Mouse (Mus musculus): ENCODE results near the gene Fam83d. TPM values are rescaled to one million over a fixed set of nuclear protein-coding genes. Genes with fewer than 3 reads are reported as not detected.
"Not testable (repeated sequence)": the region's sequence is repeated elsewhere in the genome, so short reads cannot be mapped to it uniquely, and the experiment has no call there.

Gene Fam83d
- polyA plus RNA-seq, 1 experiment from 2014 or later, result 11.0 TPM

- Histone ChIP-seq H3K9ac (no peak overlapping the region), H3K9me3 (no peaks in the 10 kb centered on the region), H3K27me3 (no peaks in the 10 kb centered on the region), H3K4me2 (no peak overlapping the region), H3K4me1 (replicated peaks) (peaks cover 10% of the 10 kb centered on the region), H3K36me3 (no peaks in the 10 kb centered on the region), H3K27ac (no peak overlapping the region), H3K4me3 (no peak overlapping the region)
- WGBS, result 85% methylated on average over 6 of the region's 6 CpGs
- no peak for ATAC-seq (ENCODE audit: low FRiP score)
Measured at GRCm38 (mm10) chr2:158733914-158734313, 34.0 kb upstream of the Fam83d start.

- 84% methylated on average over 7 of the region's 7 CpGs for WGBS
- Histone ChIP-seq H3K27ac (no peak overlapping the region; the same call in 1 of the 2 replicates), H3K4me2 (no peak overlapping the region), H3K9me3 (no peaks in the 10 kb centered on the region), H3K36me3 (no peaks in the 10 kb centered on the region), H3K4me1 (replicated peaks) (peaks cover 13% of the 10 kb centered on the region), H3K27me3 (no peaks in the 10 kb centered on the region), H3K4me3 (no peak overlapping the region), H3K9ac (no peak overlapping the region)
- no peak for ATAC-seq (ENCODE audit: low FRiP score)
Measured at GRCm38 (mm10) chr2:158734500-158735152, 33.3 kb upstream of the Fam83d start.

- H3K36me3 ChIP-seq, result no peaks in the 10 kb centered on the region
- H3K4me3 ChIP-seq, result no peak overlapping the region
- H3K4me2 ChIP-seq, result no peak overlapping the region
- no peak overlapping the region for H3K9ac ChIP-seq
- no peak for ATAC-seq (ENCODE audit: low FRiP score)
- H3K9me3 ChIP-seq, result no peaks in the 10 kb centered on the region
- no peaks in the 10 kb centered on the region for H3K27me3 ChIP-seq
- peaks cover 13% of the 10 kb centered on the region for H3K4me1 ChIP-seq (replicated peaks)
- H3K27ac ChIP-seq, result no peak overlapping the region
- 92% methylated on average over 8 of the region's 8 CpGs for WGBS
Measured at GRCm38 (mm10) chr2:158735340-158735739, 32.6 kb upstream of the Fam83d start.

- H3K27me3 ChIP-seq; H3K4me3 ChIP-seq; H3K36me3 ChIP-seq; H3K4me2 ChIP-seq; H3K9me3 ChIP-seq; H3K27ac ChIP-seq; H3K9ac ChIP-seq; ATAC-seq (ENCODE audit: low FRiP score): not testable (repeated sequence)
- 87% methylated on average over 4 of the region's 4 CpGs for WGBS
- H3K4me1 ChIP-seq (replicated peaks), result peaks cover 17% of the 10 kb centered on the region
Measured at GRCm38 (mm10) chr2:158736247-158736646, 31.6 kb upstream of the Fam83d start.

- Histone ChIP-seq H3K27me3 (no peaks in the 10 kb centered on the region), H3K4me1 (replicated peaks) (peaks cover 21% of the 10 kb centered on the region), H3K9me3 (no peaks in the 10 kb centered on the region), H3K36me3 (peaks cover 3% of the 10 kb centered on the region; the same call in 1 of the 2 replicates), H3K4me2 (no peak overlapping the region), H3K27ac (no peak overlapping the region), H3K9ac (no peak overlapping the region), H3K4me3 (no peak overlapping the region)
- 43% methylated on average over 11 of the region's 11 CpGs for WGBS
- no peak for ATAC-seq (ENCODE audit: low FRiP score)
Measured at GRCm38 (mm10) chr2:158738591-158738990, 29.3 kb upstream of the Fam83d start.

GRCm38 (mm10) chr2:158739113-158739512, 28.8 kb upstream of the Fam83d start:
- H3K27me3 ChIP-seq, result no peaks in the 10 kb centered on the region
- no peak overlapping the region for H3K9ac ChIP-seq
- WGBS, result 80% methylated on average over 3 of the region's 3 CpGs
- H3K36me3 ChIP-seq, result peaks cover 3% of the 10 kb centered on the region; the same call in 1 of the 2 replicates
- H3K9me3 ChIP-seq, result no peaks in the 10 kb centered on the region
- H3K27ac ChIP-seq, result 0 out of 2 replicates have a peak overlapping the region, but pooled peaks have one; percentile 12
- no peak for ATAC-seq (ENCODE audit: low FRiP score)
- H3K4me3 ChIP-seq, result no peak overlapping the region
- peaks cover 21% of the 10 kb centered on the region for H3K4me1 ChIP-seq (replicated peaks)
- no peak overlapping the region for H3K4me2 ChIP-seq

GRCm38 (mm10) chr2:158741011-158741501, 26.8 kb upstream of the Fam83d start:
- H3K4me3 ChIP-seq, result no peak overlapping the region
- H3K27ac ChIP-seq, result no peak overlapping the region
- no peak overlapping the region for H3K9ac ChIP-seq
- peaks cover 3% of the 10 kb centered on the region; the same call in 1 of the 2 replicates for H3K36me3 ChIP-seq
- H3K9me3 ChIP-seq, result no peaks in the 10 kb centered on the region
- H3K27me3 ChIP-seq, result no peaks in the 10 kb centered on the region
- 32% methylated on average over 9 of the region's 9 CpGs for WGBS
- H3K4me2 ChIP-seq, result no peak overlapping the region
- H3K4me1 ChIP-seq (replicated peaks), result peaks cover 18% of the 10 kb centered on the region
- ATAC-seq (ENCODE audit: low FRiP score), result peak; percentile 16; the same call in 1 of the 2 replicates

GRCm38 (mm10) chr2:158742431-158742830, 25.5 kb upstream of the Fam83d start:
- Histone ChIP-seq H3K4me2 (no peak overlapping the region), H3K36me3 (peaks cover 3% of the 10 kb centered on the region; the same call in 1 of the 2 replicates), H3K27me3 (no peaks in the 10 kb centered on the region), H3K9ac (no peak overlapping the region), H3K4me3 (no peak overlapping the region), H3K9me3 (no peaks in the 10 kb centered on the region), H3K27ac (no peak overlapping the region), H3K4me1 (replicated peaks) (peaks cover 18% of the 10 kb centered on the region)
- 83% methylated on average over 5 of the region's 5 CpGs for WGBS
- ATAC-seq (ENCODE audit: low FRiP score), result no peak

GRCm38 (mm10) chr2:158743518-158744141, 24.3 kb upstream of the Fam83d start:
- peaks cover 3% of the 10 kb centered on the region; the same call in 1 of the 2 replicates for H3K36me3 ChIP-seq
- H3K4me1 ChIP-seq (replicated peaks), result peaks cover 14% of the 10 kb centered on the region
- no peak for ATAC-seq (ENCODE audit: low FRiP score)
- no peak overlapping the region for H3K4me2 ChIP-seq
- no peaks in the 10 kb centered on the region for H3K9me3 ChIP-seq
- H3K4me3 ChIP-seq, result no peak overlapping the region
- no peak overlapping the region for H3K27ac ChIP-seq
- H3K27me3 ChIP-seq, result no peaks in the 10 kb centered on the region
- WGBS, result 92% methylated on average over 11 of the region's 11 CpGs
- no peak overlapping the region for H3K9ac ChIP-seq

GRCm38 (mm10) chr2:158745049-158745482, 22.8 kb upstream of the Fam83d start:
- no peaks in the 10 kb centered on the region for H3K27me3 ChIP-seq
- H3K27ac ChIP-seq, result no peak overlapping the region
- H3K4me2 ChIP-seq, result no peak overlapping the region
- WGBS, result 16% methylated on average over 2 of the region's 2 CpGs
- H3K4me3 ChIP-seq, result no peak overlapping the region
- no peak overlapping the region for H3K9ac ChIP-seq
- no peak for ATAC-seq (ENCODE audit: low FRiP score)
- peaks cover 3% of the 10 kb centered on the region; the same call in 1 of the 2 replicates for H3K36me3 ChIP-seq
- H3K9me3 ChIP-seq, result no peaks in the 10 kb centered on the region
- peaks cover 8% of the 10 kb centered on the region; the same call in 1 of the 2 replicates for H3K4me1 ChIP-seq (replicated peaks)

GRCm38 (mm10) chr2:158746164-158746563, 21.7 kb upstream of the Fam83d start:
- Histone ChIP-seq H3K4me3 (no peak overlapping the region), H3K4me2 (no peak overlapping the region), H3K36me3 (peaks cover 3% of the 10 kb centered on the region; the same call in 1 of the 2 replicates), H3K9ac (no peak overlapping the region), H3K27ac (no peak overlapping the region), H3K4me1 (replicated peaks) (peaks cover 5% of the 10 kb centered on the region; the same call in 1 of the 2 replicates), H3K27me3 (no peaks in the 10 kb centered on the region), H3K9me3 (no peaks in the 10 kb centered on the region)
- ATAC-seq (ENCODE audit: low FRiP score), result no peak
- 78% methylated on average over 11 of the region's 11 CpGs for WGBS

GRCm38 (mm10) chr2:158749366-158749765, 18.5 kb upstream of the Fam83d start:
- no peaks in the 10 kb centered on the region for H3K4me1 ChIP-seq (replicated peaks)
- H3K9me3 ChIP-seq, result no peaks in the 10 kb centered on the region
- no peak overlapping the region for H3K4me2 ChIP-seq
- no peak for ATAC-seq (ENCODE audit: low FRiP score)
- no peaks in the 10 kb centered on the region for H3K36me3 ChIP-seq
- 88% methylated on average over 9 of the region's 9 CpGs for WGBS
- no peak overlapping the region for H3K4me3 ChIP-seq
- H3K9ac ChIP-seq, result no peak overlapping the region
- H3K27me3 ChIP-seq, result no peaks in the 10 kb centered on the region
- H3K27ac ChIP-seq, result no peak overlapping the region

All from hindbrain, embryonic 13.5 days (tissue).